Mouse (Mus musculus): ENCODE results near the gene 2310007B03Rik.

DNA sequence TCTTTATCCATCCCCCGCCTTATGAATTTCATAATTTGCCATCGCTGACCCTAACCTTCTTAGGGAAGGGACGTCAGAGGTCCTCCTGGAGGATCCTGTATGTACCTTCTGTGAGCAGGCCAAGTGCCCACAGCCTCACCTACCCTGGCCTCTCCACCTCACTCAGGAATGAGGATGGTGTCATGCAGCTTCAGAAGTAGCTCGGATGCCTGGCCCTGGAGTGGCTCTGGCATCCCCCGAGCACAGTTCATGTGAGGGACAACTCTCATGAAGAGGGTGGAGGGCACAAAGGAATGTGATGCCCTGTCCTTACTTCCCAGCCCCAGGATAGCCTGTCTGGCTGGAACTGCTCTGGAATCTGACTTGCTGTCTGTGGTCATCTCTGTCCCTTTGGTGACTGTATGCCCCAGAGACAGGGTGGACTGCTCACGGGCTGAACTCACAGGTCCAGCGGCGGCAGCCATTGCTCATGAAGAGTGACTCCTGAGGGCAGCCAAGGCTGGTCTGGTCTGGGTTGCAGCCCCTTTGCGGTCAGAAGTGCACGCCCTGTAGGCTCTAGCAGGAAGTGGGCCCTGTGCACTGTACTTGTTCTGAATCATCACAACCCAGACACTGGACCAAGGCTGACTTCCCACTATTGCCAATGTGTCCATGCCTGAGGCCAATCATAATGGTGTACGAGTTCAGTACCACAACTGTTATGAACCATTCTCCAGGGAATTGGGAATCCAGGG, 5.8 kb upstream of the 2310007B03Rik start:
- TF ChIP-seq CTCF (IDR thresholded peaks at IDR 0.05; ENCODE audit: insufficient read depth, low read length) (no peak), POLR2A (IDR thresholded peaks at IDR 0.05; ENCODE audit: borderline replicate concordance, extremely low read depth, low read depth, low read length) (no peak)
